Mouse (Mus musculus) left cerebral cortex, adult 2 months (tissue): ENCODE results near the gene Sec16b. TPM values are rescaled to one million over a fixed set of nuclear protein-coding genes. Genes with fewer than 3 reads are reported as not detected.

Experiments
- DNase-seq, 2 experiments: peaks; one replicate each; pipeline ENCODE4 v3.0.0; 2021 to 2022; ENCODE audit warnings: low spot score in 2 of 2, mixed read lengths in 1 of 2; ENCODE audit errors: extremely low spot score in 1 of 2
- H3K27ac ChIP-seq: fragments of 200-600 bp; 2 replicates; pipeline ENCODE4 v1.8.1; 2022
- H3K4me3 ChIP-seq: fragments of 200-600 bp; 2 replicates; pipeline ENCODE4 v1.8.1; 2022
- CTCF ChIP-seq: fragments of 200-600 bp; IDR thresholded peaks from 2 replicates; pipeline ENCODE4 v1.8.1; 2022; ENCODE audit warnings: antibody characterized with exemption, mild to moderate bottlenecking, moderate library complexity
- intact Hi-C: fragments of 180-260 bp; cut with DNase I; formaldehyde crosslinking; loops from one replicate; pipeline ENCODE4 v1.15.1; 2025
- total RNA-seq, 2 experiments: library from RNA; stranded (reverse); gene quantifications; 2 replicates each; pipeline ENCODE4 v1.2.3; 2021

The Sec16b gene
- total RNA-seq, 2 experiments from 2014 or later = 1.4 TPM

DNA sequence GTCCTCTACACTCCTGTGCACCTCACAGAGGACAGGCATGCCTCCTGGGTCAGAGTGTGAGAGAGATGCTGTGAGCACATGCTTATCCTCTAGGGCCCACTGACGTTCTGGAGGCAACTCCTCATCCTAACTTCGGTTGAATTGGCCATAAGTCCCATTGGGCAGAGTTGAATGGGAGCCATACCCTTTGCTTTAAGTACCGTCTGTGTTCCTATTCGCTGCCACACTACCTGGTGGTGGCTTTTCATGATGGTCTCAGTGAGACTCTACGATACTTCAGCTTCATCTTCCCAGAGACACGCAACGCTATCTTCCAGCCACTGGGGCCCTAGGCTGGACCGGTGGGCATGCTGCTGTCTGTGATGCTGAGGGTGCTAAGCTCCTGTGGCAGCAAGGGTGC is 38.5 kb downstream of the Sec16b start:
- DNase-seq = no peak
- Histone ChIP-seq H3K27ac (no peak overlapping the region), H3K4me3 (no peak overlapping the region)
- TF ChIP-seq CTCF = no peak
- intact Hi-C loops = no loop called here

GRCm38 (mm10) chr1:157547658-157548057 is 41.1 kb downstream of the Sec16b start:
- H3K27ac ChIP-seq = no peak overlapping the region
- no peak overlapping the region for H3K4me3 ChIP-seq
- no peak for TF ChIP-seq CTCF
- intact Hi-C loops = no loop called here
- DNase-seq = no peak

- no peak for TF ChIP-seq CTCF
- no peak for DNase-seq
- intact Hi-C loops = loop anchor here (5.0 to 10.0 kb wide), 4 partner anchors 793 to 1685 kb away; partner anchors contain the start of gene Cop1
- Histone ChIP-seq H3K4me3 (no peak overlapping the region), H3K27ac (no peak overlapping the region)
Observed at GRCm38 (mm10) chr1:157549721-157550120, 43.2 kb downstream of the Sec16b start.

DNA sequence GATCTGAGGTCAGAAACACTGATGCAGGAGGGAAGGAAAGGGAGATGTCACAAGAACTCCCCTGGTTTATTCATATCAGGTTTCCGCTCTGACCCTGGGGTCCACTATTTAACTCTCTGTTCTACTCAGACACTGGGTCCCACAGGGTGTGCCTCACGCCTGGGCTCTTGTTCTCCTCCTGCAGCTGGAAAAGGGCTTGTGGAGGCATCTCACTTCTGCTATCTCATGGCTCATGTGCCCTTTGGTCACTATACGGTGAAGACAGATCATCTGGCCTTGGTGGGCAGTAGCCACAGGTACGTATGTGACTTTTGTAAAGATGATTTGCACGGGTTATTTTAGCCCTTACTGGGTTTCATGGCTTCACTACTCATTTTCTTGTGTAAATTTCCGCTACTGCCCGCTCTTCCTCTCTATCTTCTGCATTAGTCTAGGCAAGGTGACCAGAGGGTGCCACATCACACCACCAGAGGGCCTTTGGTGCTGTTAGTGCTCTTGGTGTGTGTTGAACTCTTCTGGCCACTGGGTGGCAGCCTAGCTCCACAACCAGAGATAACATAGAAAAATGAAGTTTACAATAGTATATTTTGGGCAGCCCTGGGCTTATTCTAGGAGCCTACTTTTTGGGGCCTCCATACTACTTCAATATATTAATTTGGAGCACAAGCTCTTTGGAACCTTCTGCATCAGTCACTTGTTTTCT is 46.4 kb downstream of the Sec16b start:
- intact Hi-C loops = loop anchor here (1.0 to 10.0 kb wide), 5 partner anchors 789 to 1682 kb away; partner anchors contain the start of gene Cop1
- peak; percentile 77 to 78 for DNase-seq
- Histone ChIP-seq H3K27ac (no peak overlapping the region), H3K4me3 (no peak overlapping the region)
- peak; percentile 99 for TF ChIP-seq CTCF

DNA sequence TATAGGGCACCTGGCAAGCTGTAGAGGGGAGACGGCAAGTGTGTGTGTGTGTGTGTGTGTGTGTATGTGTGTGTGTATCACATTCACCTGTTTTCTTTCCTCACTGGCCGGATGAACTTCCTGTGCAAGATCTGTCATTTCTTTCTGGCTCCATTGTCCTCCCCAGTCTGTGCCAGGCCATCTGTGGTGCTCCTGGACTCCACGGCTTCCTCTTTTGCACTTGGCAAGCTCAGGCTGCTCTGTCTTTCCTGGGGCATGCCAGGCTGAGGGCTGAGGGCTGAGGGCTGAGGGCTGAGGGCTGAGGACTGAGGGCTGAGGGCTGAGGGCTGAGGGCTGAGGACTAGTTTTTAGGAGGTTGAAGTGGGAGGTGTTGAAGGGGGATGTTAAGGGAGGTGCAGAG is 47.6 kb downstream of the Sec16b start:
- no peak for TF ChIP-seq CTCF
- intact Hi-C loops = loop anchor here (2.0 to 10.0 kb wide), 7 partner anchors 639 to 1681 kb away; partner anchors contain the start of gene Cop1
- Histone ChIP-seq H3K27ac (peak overlapping the region; percentile 51; the same call in 1 of the 2 replicates), H3K4me3 (no peak overlapping the region)
- DNase-seq = no peak

DNA sequence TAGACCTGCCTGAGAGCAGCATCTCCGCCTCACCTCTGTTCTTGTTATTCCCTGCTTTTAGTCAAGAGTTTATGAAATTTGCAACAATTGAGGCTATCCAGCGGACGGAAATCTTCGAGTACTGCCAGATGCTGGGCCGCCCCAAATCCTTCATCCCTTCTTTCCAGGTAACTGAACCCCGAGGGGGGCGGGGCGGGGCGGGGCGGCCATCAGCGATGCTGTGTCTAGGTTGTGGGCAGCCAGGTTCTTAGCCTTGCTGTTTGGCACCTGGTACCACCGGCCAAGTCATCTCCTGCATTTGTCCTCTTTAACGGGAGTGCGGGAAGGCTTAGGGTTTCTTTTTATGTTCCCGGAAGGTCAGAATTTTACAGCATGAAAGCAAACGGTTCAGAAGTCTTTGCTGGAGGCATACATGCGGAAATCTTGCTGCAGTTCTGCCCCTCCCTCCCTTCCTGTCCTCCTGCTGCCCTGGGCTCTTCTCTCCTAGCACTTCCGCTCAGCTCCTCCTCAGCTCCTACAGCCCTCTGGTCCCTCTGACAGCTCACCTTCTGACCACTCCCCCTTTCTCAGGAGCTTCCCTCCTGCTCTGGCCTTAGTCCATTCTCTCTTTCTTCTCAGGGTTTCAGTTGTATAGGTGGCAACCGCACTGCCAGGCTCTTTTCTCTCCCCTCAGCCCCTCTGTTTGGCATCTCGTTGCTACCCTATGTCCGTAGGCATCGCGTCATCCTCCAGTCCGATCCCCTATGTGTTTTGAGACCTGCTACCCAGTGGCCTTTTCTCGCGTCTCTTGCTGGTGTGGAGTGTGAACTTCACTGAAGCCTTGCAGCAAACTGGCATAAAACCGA is 48.4 kb downstream of the Sec16b start:
- no peak for DNase-seq
- no peak for TF ChIP-seq CTCF
- intact Hi-C loops = loop anchor here (2.0 to 10.0 kb wide), 8 partner anchors 638 to 1680 kb away; partner anchors contain the start of gene Cop1
- H3K27ac ChIP-seq = peak overlapping the region; percentile 51
- H3K4me3 ChIP-seq = peak overlapping the region; percentile 19

DNA sequence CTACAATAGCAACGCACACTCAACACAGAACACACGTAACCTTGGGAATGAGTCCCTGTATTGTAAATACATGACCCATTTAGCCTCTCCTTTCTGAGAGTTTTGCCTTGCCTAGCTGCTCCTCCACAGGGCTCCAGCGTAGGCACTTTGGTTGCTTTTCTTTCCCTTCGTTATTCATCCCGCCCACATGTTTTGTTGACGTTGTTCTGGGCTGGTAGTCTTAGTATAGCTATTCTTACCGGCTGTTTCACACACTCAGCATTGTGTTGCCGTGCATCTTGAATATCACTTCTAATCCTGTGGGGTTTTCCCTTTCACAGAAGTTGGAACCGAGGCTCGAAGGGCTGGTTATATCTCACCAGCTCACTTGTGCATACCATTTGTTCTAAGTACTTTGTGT is 49.2 kb downstream of the Sec16b start:
- peak overlapping the region; percentile 67 for H3K27ac ChIP-seq
- intact Hi-C loops = loop anchor here (1.0 to 10.0 kb wide), 7 partner anchors 100 to 1679 kb away; partner anchors contain the start of gene Cop1
- no peak overlapping the region for H3K4me3 ChIP-seq
- TF ChIP-seq CTCF = no peak
- peak in 1 of 2 experiments; percentile 59 for DNase-seq

DNA sequence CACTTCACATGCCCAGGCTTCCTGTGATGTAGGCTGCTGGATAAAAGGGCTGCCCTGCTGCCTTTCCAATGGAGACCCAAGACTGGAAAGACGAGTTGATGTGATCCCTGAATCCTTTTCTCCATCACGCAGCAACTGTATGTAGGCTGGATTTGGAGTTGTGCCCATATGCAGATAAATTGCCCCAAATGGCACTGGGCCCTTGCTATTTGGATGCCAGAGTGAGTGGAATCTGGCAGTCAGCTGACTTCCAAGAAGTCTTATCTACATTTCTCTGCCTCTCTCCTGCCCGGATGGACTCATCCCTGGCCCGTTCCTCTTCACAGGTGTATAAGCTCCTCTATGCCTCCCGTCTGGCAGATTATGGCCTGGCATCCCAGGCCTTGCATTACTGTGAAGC is 49.9 kb downstream of the Sec16b start:
- peak overlapping the region; percentile 67; the same call in 1 of the 2 replicates for H3K27ac ChIP-seq
- H3K4me3 ChIP-seq = no peak overlapping the region
- intact Hi-C loops = loop anchor here (1.0 to 10.0 kb wide), 4 partner anchors 99 to 1678 kb away; partner anchors contain the start of gene Cop1
- TF ChIP-seq CTCF = no peak
- no peak for DNase-seq

- H3K4me3 ChIP-seq = no peak overlapping the region
- intact Hi-C loops = loop anchor here (5.0 to 10.0 kb wide), 2 partner anchors 794 to 1677 kb away; partner anchors contain the start of gene Cop1
- no peak overlapping the region for H3K27ac ChIP-seq
- peak; percentile 28; the same call in 1 of the 2 replicates for TF ChIP-seq CTCF
- DNase-seq = no peak
Observed at GRCm38 (mm10) chr1:157558145-157558544, 51.6 kb downstream of the Sec16b start.

- no peak overlapping the region for H3K27ac ChIP-seq
- intact Hi-C loops = loop anchor here (5.0 to 10.0 kb wide), 3 partner anchors 177 to 1675 kb away; partner anchors contain the start of gene Cop1
- no peak overlapping the region for H3K4me3 ChIP-seq
- no peak for TF ChIP-seq CTCF
- no peak for DNase-seq
Observed at GRCm38 (mm10) chr1:157559986-157560385, 53.5 kb downstream of the Sec16b start.

DNA sequence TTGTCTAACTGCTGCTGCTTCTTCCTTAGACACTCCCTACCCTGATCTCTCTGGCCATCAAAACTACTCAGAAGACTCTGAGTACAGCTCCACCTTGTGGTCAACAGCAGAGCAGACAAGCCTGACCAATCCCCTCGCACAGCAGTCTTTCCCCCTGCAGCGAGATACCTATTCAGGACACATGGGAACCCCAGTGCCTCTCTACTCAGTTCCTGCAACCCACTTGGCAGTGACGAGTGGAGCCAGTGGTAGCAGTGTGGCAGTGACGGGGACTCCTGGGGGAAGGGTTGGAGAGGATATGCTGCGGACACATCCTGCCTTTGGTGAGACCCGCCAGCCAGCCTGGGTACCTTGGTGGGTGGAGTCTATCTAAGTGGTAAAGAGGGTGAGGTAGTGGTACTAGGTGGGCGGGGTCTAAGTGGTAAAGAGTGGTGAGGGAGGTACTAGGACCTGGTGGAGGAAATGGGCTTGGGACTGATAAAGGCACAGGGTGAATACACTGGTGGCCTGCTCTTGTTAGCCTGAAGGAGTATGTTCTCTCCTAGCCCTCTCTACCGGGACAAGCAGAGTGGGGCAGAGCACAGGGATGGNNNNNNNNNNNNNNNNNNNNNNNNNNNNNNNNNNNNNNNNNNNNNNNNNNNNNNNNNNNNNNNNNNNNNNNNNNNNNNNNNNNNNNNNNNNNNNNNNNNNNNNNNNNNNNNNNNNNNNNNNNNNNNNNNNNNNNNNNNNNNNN is 54.3 kb downstream of the Sec16b start:
- peak; percentile 72 for TF ChIP-seq CTCF
- Histone ChIP-seq H3K27ac (no peak overlapping the region), H3K4me3 (no peak overlapping the region)
- intact Hi-C loops = loop anchor here (5.0 kb wide), 1 partner anchor 176 kb away; no protein-coding TSS in a partner anchor
- DNase-seq = no peak
